Mouse (Mus musculus) E14TG2a.4 (cell line): ENCODE measurements around the gene Tmem8b.

Experiments
- H3K27me3 ChIP-seq: 2 replicates; pipeline ENCODE4 v1.6.1; 2014; ENCODE audit warnings: low read length, control low read depth; ENCODE audit not compliant: insufficient read depth
- H3K36me3 ChIP-seq: 2 replicates; pipeline ENCODE4 v1.6.1; 2014; ENCODE audit warnings: low read length, control low read depth; ENCODE audit not compliant: insufficient read depth
- H3K4me1 ChIP-seq: replicated peaks from 2 replicates; pipeline ENCODE4 v1.6.1; 2014; ENCODE audit warnings: low read depth, low read length, control low read depth
- H3K4me3 ChIP-seq: replicated peaks from 2 replicates; pipeline ENCODE4 v1.5.1; 2014; ENCODE audit warnings: mild to moderate bottlenecking, low read length
- H3K9me3 ChIP-seq: 2 replicates; pipeline ENCODE4 v1.6.1; 2014; ENCODE audit warnings: low read length, control low read depth
- CTCF ChIP-seq: conservative IDR thresholded peaks from 2 replicates; pipeline ENCODE4 v1.5.1; 2014; ENCODE audit warnings: low read length
- NANOG ChIP-seq: IDR thresholded peaks from 2 replicates; pipeline ENCODE4 v1.6.1; 2014; ENCODE audit warnings: borderline replicate concordance, low read length, mixed read lengths
- POU5F1 ChIP-seq: IDR thresholded peaks from 2 replicates; pipeline ENCODE4 v1.6.1; 2014; ENCODE audit warnings: low read length, borderline replicate concordance

Gene Tmem8b

GRCm38 (mm10) chr4:43741526-43741925 lies 72.8 kb downstream of the Tmem8b start:
- no peak for TF ChIP-seq NANOG
- TF ChIP-seq POU5F1, result no peak
- TF ChIP-seq CTCF, result no peak
- Histone ChIP-seq H3K27me3 (peaks cover 5% of the 10 kb centered on the region; the same call in 1 of the 2 replicates), H3K36me3 (no peaks in the 10 kb centered on the region), H3K4me3 (no peak overlapping the region), H3K9me3 (no peaks in the 10 kb centered on the region), H3K4me1 (peaks cover 63% of the 10 kb centered on the region)
